Mouse (Mus musculus): Measurements from ENCODE around the gene Prpf8. TPM values are rescaled to one million over a fixed set of nuclear protein-coding genes. Genes with fewer than 3 reads are reported as not detected.
"Not testable (repeated sequence)": the region's sequence is repeated elsewhere in the genome, so short reads cannot be mapped to it uniquely, and the experiment has no call there.

Prpf8 gene
- total RNA-seq (2022) = 100 to 1,000 TPM; 138 to 159 (median 149) TPM

DNA sequence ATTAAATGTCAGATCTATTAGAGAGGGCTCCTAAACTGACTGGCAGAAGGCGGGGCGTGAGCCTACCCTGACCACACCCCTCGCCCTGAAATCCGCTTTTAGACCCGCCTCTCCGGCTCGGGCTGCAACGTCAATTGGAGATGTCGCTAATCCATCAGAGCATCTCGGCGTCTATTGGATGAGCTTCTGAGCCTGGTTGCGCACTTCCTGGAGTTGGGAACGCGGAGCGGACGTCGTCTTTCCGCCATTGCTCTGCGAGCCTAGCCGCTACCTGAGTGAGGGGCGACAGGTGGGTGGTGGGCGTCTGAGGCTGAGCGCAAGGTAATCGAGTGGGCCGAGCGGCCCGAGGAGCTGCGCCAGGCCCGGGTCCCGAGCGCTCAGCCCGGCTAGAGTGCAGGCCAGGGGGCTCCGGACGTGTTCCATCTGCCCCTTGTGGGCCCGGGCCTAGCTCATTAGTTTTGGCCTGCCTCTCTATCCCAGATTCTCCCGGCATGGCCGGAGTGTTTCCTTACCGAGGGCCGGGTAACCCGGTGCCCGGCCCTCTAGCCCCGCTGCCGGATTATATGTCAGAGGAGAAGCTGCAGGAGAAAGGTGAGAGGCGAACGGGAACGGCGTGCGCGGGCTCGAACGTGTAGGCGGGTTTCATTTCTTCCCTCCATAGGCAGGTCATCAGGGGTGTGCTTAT, at the start of gene Prpf8:
Prpf8 (plus strand) TSS at position 216 of the 685 bp plus-strand sequence.
- peak; percentile 96 to 99 for DNase-seq (ENCODE audit: low spot score in 2 of 2)

DNA sequence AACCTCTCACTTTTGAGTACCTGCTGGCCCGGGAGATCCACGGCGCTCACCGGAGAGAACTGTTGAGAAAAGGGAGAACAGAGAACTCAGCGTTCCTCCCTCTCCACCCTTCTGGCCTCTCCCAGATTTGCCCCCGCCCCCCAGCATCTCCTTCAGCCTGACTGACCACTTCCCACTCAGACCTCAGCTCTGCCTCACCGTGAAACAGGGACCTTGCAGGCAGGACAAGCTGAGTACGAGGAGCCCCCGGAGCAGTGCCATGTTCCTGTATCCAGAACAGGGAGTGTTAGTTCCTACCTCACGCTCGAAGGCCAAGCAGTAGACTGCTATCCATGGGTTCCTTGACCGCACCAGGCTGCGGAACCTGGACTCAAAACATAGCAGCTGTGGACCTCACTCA, 48.4 kb upstream of the Prpf8 start:
- no peak for DNase-seq (ENCODE audit: low spot score in 2 of 2)

DNA sequence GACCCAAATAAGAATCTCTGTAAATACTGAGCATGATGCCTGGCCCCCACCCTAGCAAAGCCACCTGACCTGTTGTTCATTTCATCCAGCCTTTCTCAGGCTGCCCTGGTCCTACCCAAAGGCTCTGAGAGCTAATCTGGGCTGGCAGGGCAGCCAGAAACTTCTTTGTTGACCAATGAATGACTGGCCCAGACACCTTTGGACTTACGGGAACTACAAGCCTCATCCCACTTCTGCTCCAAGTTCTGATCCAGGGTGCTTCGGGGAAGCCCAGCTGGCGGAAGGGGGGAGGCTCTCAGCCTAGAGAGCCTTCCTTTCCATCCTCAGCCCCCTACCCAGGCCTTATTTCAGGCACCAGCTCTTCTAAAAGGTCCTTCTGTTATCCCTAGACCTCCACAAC, 47.8 kb upstream of the Prpf8 start:
- no peak for DNase-seq (ENCODE audit: low spot score in 2 of 2)

DNA sequence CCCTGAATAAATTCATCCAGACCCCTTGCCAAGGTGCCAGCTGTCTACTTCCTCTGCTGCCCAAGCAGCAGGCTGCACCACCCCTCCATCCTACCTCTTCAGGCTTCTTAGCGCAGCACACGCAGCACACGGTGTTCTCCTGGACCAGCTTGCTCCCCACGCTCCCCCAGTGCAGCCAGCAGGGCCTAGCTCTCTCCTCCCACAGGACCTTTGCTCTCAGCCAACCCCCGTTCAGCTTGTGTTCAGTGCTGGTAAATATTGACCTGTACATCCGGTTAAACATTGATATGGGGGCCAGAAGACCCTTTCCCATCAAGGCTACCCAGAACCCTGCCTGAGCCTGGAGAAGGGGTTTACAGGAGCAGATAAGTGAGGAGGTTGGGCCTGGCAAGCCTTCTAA, 47.3 kb upstream of the Prpf8 start, which contains the start of gene Serpinf2:
Serpinf2 (minus strand) TSS at position 229 of the 400 bp plus-strand sequence.
- DNase-seq (ENCODE audit: low spot score in 2 of 2) = no peak

DNA sequence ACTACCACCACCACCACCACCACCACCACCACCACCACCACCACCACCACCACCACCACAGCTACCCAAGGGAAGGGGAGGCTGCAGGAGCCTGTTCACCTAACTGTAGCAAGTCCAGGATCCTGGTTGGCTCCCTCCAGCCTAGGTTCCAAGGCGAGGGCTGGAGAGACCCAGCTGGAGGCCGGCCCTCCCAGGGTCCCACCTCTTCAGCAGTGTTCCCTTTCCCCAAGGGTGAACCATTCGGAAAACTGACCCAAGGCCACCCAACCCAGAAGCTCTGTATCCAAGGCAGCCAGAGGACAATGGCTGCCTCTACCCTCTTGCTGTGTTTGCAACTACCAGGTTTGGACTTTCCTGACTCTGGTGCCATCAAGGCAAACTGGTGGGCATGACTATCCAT, 46.7 kb upstream of the Prpf8 start:
- no peak for DNase-seq (ENCODE audit: low spot score in 2 of 2)

DNA sequence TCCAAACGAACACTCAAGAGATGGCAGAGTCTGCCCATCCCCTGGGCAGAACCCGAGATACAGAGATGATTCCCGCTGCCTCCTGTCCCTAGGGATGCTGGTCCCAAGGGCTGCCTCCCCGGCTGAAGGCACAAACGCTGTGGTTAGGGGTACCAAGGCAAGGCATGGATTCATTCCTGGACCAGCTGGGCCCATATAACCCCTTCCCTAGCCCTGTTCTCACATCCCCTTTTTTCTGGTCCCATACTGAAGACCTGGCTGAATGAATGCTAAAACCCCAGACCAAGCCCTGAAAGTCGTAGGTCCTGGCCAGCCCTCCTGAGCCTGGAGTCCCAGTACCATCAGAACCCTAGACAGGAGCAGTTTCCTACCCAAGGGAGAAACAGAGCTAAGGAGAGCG, 45.6 kb upstream of the Prpf8 start:
- no peak for DNase-seq (ENCODE audit: low spot score in 2 of 2)

DNA sequence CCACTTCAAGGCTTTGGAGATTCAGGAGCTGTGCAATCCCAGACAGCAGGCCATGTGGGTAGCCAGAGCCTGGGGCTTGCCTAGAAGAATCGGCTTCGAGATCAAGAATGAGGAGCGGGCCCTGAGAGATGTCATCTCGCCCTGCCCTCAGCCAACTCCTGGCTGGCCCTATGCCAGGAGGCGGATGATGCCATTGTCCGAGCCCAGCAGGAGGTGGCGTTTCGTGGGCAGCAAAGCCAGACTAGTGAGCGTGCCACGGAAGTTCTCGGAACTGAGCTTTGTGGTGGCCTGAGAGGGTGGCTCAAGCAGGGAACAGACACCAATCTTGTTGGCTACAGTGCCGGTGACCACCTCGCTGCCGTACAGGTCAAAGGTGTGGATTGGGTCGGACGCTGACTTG, 45.0 kb upstream of the Prpf8 start:
- no peak for DNase-seq (ENCODE audit: low spot score in 2 of 2)

DNA sequence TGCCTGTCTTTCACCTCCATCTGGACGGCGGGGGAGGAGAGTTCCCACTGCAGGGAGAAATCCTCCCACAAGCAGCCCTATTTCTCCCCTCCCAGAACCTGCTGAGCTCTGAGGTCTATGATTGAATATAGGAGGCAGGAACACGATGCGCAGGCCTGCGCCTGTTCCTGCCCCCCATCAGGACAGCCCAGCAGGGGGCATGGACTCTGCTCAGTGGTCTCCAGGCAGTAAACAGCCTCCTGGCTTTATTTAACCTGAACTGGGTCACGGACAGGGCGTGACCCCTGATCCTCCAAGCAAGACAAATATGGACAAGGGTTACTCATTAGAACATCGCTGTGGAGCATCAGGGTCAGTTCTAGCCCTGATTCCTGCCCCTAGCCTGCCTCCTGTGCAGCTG, 42.9 kb upstream of the Prpf8 start:
- DNase-seq (ENCODE audit: low spot score in 2 of 2) = no peak

DNA sequence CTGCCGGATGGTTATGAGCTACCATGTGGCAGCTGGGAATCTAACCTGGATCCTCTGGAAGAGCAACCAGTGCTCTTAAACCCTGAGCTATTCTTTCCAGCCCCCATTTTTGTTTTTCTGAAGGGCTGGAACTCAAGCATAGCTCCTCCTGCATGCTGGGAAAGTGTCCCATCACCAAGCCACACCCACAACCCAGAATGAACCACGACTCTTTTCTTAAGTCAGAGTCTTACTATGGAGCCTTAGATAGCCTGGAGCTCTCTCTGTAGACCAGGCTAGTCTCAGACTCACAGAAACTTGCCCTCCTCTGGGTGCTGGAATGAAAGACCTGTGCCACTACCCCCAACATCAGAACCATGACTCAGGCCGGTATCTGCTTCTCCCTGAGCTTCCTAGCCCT, 38.0 kb upstream of the Prpf8 start:
- DNase-seq (ENCODE audit: low spot score in 2 of 2) = no peak

DNA sequence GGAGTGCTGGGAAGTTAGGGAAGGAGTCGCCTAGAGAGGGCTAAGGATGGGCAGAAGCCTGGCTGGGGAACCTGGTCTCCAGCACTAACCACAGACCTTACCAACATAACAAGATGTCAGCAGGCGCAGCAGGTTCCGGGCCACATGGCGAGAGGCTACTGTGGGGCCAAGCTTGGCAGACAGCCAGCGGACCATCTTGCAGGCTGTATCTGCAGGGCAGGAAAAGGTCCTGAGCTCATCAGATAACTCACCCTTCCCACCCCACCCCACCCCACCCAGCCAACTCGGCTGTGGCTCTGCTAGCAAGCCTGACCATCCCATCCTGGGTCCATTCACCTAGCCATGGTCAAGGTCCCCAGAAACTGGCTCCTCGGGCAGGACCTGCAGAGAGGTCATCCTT, 36.9 kb upstream of the Prpf8 start:
- DNase-seq (ENCODE audit: low spot score in 2 of 2) = no peak

DNA sequence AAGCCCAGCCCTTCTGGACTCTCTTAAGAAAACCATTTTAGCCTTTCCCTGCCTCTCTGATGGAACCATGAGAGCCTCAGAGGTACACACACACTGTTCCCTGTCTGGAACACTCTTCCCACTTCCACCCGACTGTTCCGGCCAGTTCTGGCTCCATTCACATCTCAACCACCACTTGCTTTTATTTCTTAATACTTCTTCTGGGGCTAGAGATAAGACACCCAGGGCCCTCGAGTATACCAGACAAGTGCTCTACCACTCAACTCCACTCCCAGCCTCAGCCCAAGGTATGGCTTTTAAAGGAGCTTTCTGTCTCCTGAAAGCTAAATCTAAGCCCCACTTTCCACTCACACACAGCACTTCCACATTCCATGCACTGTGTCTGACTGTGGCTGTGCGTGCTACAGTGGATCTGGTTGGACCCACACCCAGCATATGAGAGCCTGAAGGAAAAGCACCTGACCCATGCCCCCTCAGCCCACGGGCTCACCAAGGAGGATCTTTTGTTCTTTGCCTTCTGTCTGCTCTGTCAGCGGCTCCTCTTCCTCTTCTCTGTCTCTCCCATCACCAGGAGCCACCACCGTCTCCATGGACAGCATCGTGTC, 36.2 kb upstream of the Prpf8 start:
- no peak for DNase-seq (ENCODE audit: low spot score in 2 of 2)

DNA sequence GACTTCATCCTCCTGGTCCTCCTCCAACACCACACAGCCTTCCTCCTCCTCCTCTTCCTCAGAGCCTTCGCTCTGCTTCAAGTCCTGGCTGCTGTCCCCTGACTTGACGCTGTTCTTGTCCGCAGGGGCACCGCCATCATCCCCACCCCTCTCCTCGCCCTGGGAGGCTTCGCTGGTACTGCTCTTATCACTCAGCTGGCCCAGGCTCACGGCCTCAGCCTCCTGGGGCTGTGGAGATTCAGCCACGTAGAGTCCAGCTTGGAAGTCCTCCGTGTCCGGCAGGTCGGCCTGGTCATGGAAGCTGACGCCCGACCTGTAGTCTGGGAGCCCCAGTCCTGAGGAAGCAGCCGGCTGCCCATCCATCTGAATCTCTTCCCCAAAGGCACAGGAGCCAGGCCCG, 35.7 kb upstream of the Prpf8 start:
- no peak for DNase-seq (ENCODE audit: low spot score in 2 of 2)

DNA sequence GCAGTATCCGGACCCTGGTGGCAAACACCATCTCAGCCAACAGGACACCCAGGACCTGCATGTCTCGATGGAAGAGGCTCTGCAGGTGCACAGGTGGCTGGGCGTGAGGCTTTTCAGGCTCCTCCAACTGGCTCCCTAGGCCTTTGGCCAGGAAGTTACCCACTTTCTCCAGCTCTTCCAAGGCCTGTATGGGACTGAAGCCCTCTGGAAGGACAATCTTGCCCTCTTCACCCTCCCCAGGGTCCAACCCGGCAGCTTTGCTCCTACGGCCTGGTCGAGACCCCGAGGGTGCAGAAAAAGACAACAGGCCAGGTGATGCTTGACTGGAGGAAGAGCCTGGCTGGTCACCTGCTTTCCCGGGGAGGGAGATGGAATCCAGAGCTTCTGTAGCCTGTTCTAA, 34.5 kb upstream of the Prpf8 start:
- DNase-seq (ENCODE audit: low spot score in 2 of 2) = no peak

DNA sequence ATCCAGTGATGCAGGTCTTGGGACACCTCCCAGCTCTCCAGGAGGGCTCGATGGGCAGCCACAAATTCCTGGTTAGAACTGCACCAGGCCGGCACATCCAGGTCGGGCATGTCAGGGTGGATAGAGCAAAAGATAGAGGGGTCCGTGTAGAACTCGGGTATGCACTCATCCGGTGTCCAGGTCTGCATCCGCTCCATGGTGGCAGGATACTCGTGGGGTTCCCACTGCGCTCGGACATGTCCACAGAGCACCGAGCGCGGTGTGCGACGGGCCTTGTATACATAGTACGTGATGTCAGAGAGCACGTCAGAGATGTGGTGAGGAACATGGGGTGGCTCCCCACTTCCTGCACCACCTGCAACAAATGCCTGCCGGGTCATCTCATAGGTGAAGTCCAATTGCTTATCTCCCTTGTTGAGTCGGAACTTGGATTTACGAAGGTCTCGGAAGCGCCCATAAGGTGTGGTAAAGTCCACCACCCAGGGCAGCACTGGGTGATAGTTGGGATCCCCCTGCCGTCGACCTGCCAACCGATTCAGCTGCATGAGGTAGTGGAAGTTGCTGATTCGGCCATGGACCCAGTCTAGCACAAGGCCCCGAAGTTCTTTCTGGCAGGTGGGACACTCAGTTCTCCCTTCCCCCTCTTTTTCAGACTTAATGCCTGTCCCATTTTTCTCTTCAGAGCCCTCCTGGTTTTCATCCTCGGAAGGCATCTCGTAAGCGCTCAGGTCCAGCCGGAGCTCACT, 33.6 kb upstream of the Prpf8 start:
- no peak for DNase-seq (ENCODE audit: low spot score in 2 of 2)

DNA sequence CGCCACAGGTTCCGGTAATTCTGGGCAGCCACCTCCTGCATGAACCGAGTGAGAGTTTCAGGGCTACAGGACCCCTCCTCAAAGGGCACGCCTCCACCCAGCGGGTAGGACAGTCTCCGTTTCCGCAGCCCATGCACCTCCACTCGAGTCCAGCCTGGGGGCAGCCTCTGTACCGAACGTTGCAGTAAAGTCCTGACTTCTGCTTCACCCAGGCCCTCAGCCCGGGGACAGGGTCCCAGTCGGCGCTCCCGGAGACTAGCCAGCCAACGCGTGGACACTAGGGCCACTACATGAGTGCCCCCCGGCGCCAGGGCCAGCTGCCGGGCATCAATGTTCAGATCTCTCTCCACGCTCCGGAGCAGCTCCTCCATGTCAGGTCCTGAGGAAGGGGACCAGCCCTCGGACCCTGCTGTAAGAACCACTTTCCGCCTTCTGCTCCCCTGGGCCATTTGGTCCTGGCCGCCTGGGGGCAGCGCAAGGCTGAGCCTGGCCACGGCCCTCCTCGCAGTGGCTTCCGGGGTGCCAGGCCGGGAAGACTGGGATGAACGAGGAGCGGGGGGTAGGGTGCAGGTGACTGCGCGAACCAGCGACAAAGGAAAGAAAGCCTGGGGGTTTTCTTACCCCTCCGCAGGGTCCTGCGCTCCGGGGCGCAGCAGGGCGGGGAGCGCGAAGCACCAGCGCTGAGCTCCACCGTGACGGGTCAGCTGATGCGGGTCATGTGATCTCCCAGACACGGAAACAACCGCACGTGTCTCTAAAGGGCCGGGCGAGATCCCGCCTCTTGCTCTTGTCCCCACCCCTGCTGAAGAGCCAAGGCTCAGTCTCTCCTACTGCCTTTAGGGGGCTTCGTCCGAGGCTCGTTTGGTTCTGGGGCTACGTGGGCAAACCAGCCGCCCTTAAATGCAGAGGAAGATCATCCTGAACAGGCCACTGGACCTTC, 32.4 kb upstream of the Prpf8 start, which contains the start of gene Wdr81:
Wdr81 (minus strand) TSS at position 727 of the 940 bp plus-strand sequence.
- peak; percentile 65 to 89 for DNase-seq (ENCODE audit: low spot score in 2 of 2)

DNA sequence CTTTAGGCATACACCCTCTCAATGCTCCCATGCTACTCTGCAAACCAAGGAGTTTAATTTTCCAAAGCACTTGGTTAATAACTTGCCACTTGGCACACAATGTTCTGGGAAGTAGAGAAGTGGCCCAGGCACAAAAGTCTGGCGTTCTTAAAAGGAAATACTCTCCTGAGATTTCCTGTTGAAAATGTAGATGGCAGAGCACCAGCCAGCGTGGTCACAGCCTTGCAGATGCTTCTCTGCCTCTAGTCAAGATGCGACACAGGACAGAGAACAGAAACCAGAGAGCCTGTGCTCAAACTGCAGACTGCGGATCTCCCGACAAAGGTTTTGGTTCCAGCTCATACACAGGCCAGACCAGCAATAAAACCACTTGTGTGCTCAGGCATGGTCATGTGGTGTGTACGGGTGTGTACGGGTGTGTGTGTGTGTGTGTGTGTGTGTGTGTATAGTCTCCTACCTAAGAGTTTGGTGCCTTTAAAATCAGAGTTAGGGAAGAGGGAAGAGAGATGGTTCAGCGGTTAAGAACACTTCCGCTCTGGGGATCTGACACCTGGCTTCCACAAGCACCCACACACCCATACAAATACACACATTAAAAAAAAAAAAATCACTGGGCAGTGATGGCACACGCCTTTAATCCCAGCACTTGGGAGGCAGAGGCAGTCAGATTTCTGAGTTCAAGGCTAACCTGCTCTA, 31.4 kb upstream of the Prpf8 start:
- no peak for DNase-seq (ENCODE audit: low spot score in 2 of 2)

DNA sequence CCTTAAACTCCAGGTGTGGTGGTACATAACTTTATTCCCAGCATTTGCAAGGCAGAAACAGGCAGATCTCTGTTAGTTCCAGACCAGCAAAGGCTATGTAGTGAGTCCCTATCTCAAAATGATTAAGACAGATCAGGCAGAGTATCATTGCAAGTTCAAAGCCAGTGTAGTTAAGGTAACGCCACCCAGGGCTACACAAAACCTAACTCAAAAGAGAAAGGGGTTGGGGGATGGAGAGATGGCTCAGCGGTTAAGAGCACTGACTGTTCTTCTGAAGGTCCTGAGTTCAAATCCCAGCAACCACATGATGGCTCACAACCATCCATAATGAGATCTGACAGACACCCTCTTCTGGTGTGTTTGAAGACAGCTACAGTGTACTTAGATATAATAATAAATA, 30.6 kb upstream of the Prpf8 start:
- DNase-seq (ENCODE audit: low spot score in 2 of 2) = not testable (repeated sequence)

DNA sequence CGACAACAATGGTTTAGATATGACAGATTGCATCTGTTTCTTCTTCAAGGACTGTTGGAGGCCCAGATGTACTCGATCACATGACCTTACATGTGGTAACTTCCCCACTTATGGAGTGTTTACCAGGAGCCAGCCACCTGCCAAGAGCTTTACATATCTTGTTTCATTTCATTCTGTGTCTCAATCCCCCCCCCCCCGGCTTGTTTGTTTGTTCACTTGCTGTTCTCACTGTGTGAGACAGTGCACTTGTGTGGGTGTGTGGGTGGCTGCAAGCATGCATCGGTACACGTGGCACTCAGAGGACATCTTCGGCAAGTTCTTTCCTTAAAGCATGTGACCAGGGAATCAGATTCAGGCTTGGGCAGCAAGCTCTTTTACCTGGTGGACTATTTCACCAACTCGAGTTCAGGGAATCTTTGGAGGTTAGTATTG, 30.2 kb upstream of the Prpf8 start:
- DNase-seq (ENCODE audit: low spot score in 2 of 2) = no peak

DNA sequence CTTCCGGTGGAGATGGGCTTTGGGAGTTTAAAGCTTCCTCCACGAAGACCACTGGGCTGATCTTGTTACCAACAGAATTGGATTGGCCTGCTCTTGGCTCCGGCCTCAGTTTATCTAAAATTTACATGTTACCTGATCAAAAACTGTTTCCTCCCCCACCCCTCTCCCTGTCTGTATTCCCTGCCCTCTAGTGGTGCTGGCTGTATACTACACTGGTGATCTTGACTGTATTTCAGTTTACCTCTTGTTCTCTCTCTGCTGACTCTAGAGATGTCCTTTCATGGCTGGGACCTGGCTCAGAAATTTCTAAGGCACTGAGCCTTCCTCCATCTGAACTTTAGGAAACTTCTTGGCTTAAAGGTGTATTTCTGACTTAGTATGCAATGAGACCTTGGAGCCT, 28.4 kb upstream of the Prpf8 start:
- no peak for DNase-seq (ENCODE audit: low spot score in 2 of 2)

DNA sequence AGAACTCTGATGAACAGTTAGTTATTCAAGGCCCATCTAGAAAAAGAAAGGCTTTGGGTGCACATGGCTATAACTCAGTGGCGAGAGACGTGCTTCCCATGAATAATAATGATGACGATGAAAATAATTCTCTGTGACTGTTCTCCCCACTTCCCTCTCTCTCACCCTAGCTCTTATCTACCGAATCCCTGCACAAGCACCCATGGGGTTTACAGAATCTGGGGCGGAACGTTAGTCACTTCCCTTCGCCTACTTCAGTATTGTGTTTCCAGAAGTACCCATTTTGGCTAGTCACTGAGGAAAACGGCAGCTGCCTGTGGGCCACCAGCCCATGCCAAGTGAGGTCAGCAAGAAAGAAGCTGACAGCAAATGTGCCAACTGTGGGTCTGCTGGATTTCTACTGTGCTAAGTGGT, 28.0 kb upstream of the Prpf8 start:
- DNase-seq (ENCODE audit: low spot score in 2 of 2) = no peak

Measured in left cerebral cortex, adult 8-10 months (tissue).